14 mouse cellular contexts compared by ENCODE assay signal in the genomic region with DNA sequence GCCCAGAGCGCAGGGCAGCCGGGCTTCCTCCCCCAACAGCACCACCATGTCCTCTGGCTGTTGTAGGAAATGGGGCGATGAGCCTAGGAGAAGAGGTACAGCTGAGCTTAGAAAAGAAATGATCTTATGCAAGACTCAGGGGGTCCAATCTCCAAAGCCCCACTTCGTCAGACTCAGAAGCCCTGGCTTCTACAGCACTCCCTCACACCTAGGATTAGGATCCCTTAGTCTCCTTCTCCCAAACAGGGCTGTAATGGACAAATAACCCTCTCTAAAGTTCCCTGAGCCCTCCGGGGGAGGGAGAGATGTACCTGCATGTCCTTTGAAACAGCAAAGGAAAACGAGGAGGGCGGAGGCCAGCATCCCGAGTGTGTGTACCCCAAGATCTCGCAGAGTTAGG. TPM values are rescaled to one million over a fixed set of nuclear protein-coding genes. Genes with fewer than 3 reads are reported as not detected.
A peak's percentile ranks its signal among the peaks of the same experiment; 100 is the strongest.
DNase-seq lines count a peak whose midpoint lies in the region; ATAC-seq and TF ChIP-seq lines count a peak whose summit lies in the region.
"Had no signal": no experiment of that assay in that cellular context is flagged by ENCODE, and none has a peak within 500 bp of the region (broad histone marks: within the 10 kb centered on the region; RNA-seq: fewer than 3 reads in every experiment).

No protein-coding gene starts in this region.

- DNase-seq in limb, embryonic 10.5 days (ENCODE audit: low spot score) = no peak
- DNase-seq in midbrain, embryonic 10.5 days (ENCODE audit: low spot score) = no peak
- no peak for DNase-seq in stomach, postnatal 0 days (ENCODE audit: low spot score)
- DNase-seq in left cerebral cortex, adult 18-20 months (ENCODE audit: low spot score in 2 of 2) = no peak
- DNase-seq in cerebellum, postnatal 36 days = no peak
- DNase-seq: adrenal gland, postnatal 14 days; cerebellum, postnatal 25 days; kidney, adult 9 months; thymus, postnatal 4 days had no signal

- TF ChIP-seq EP300 in stomach, postnatal 0 days (optimal IDR thresholded peaks at IDR 0.05) = no peak

- peaks cover 98% of the 10 kb centered on the region for H3K27me3 ChIP-seq in limb, embryonic 12.5 days
- H3K27me3 ChIP-seq in limb, embryonic 10.5 days (ENCODE audit: low read depth, poor library complexity, severe bottlenecking) = peaks cover 100% of the 10 kb centered on the region
- H3K27me3 ChIP-seq in forebrain, embryonic 15.5 days = peaks cover 84% of the 10 kb centered on the region
- H3K27me3 ChIP-seq in midbrain, embryonic 10.5 days (ENCODE audit: low read depth, poor library complexity, severe bottlenecking) = peaks cover 100% of the 10 kb centered on the region
- peaks cover 23% of the 10 kb centered on the region for H3K27me3 ChIP-seq in stomach, postnatal 0 days (ENCODE audit: control insufficient read depth, insufficient read depth, low read length)

- ATAC-seq in limb, embryonic 12.5 days (ENCODE audit: insufficient number of reproducible peaks, insufficient read depth, low FRiP score, low TSS enrichment, low read depth) = no peak
- ATAC-seq in forebrain, embryonic 15.5 days (replicated peaks) = no peak
- no peak for ATAC-seq in stomach, postnatal 0 days (ENCODE audit: low FRiP score, low TSS enrichment)
- ATAC-seq: lung, postnatal 0 days had no signal

- H3K36me3 ChIP-seq in limb, embryonic 12.5 days = no peaks in the 10 kb centered on the region
- no peaks in the 10 kb centered on the region for H3K36me3 ChIP-seq in limb, embryonic 10.5 days
- no peaks in the 10 kb centered on the region for H3K36me3 ChIP-seq in forebrain, embryonic 15.5 days
- no peaks in the 10 kb centered on the region for H3K36me3 ChIP-seq in midbrain, embryonic 10.5 days
- H3K36me3 ChIP-seq in stomach, postnatal 0 days (ENCODE audit: control insufficient read depth, insufficient read depth, low read length) = no peaks in the 10 kb centered on the region
- H3K36me3 ChIP-seq: G1E had no signal

- no peaks in the 10 kb centered on the region; the same call in 1 of the 2 replicates for H3K9me3 ChIP-seq in limb, embryonic 12.5 days
- no peaks in the 10 kb centered on the region for H3K9me3 ChIP-seq in limb, embryonic 10.5 days (replicated peaks)
- H3K9me3 ChIP-seq in forebrain, embryonic 15.5 days = no peaks in the 10 kb centered on the region
- 0 out of 2 replicates have a peak, but pooled peaks cover 2% of the 10 kb centered on the region for H3K9me3 ChIP-seq in midbrain, embryonic 10.5 days (replicated peaks)
- H3K9me3 ChIP-seq in stomach, postnatal 0 days (ENCODE audit: control insufficient read depth, low read length) = no peaks in the 10 kb centered on the region
- H3K9me3 ChIP-seq: G1E had no signal

- no peak overlapping the region for H3K27ac ChIP-seq in limb, embryonic 12.5 days
- no peak overlapping the region for H3K27ac ChIP-seq in limb, embryonic 10.5 days
- H3K27ac ChIP-seq in forebrain, embryonic 15.5 days (replicated peaks) = no peak overlapping the region
- H3K27ac ChIP-seq in midbrain, embryonic 10.5 days (replicated peaks) = peak overlapping the region; percentile 52
- H3K27ac ChIP-seq in stomach, postnatal 0 days (replicated peaks) = no peak overlapping the region

- no peak overlapping the region for H3K9ac ChIP-seq in limb, embryonic 12.5 days (replicated peaks)
- H3K9ac ChIP-seq in forebrain, embryonic 15.5 days (replicated peaks) = no peak overlapping the region
- no peak overlapping the region for H3K9ac ChIP-seq in stomach, postnatal 0 days (ENCODE audit: low read length)

- 2% methylated on average over 9 of the region's 9 CpGs for WGBS in limb, embryonic 12.5 days
- 0% methylated on average over 9 of the region's 9 CpGs for WGBS in limb, embryonic 10.5 days
- 2% methylated on average over 9 of the region's 9 CpGs for WGBS in forebrain, embryonic 15.5 days
- 2% methylated on average over 9 of the region's 9 CpGs for WGBS in midbrain, embryonic 10.5 days
- WGBS in stomach, postnatal 0 days = 1% methylated on average over 9 of the region's 9 CpGs

- H3K4me1 ChIP-seq in limb, embryonic 12.5 days (replicated peaks) = peaks cover 14% of the 10 kb centered on the region
- peaks cover 21% of the 10 kb centered on the region for H3K4me1 ChIP-seq in limb, embryonic 10.5 days
- peaks cover 27% of the 10 kb centered on the region for H3K4me1 ChIP-seq in forebrain, embryonic 15.5 days
- peaks cover 45% of the 10 kb centered on the region for H3K4me1 ChIP-seq in midbrain, embryonic 10.5 days
- H3K4me1 ChIP-seq in stomach, postnatal 0 days (replicated peaks; ENCODE audit: control insufficient read depth, insufficient read depth) = 0 out of 2 replicates have a peak, but pooled peaks cover 2% of the 10 kb centered on the region

- H3K4me2 ChIP-seq in limb, embryonic 12.5 days = peak overlapping the region; percentile 36; the same call in 1 of the 2 replicates
- peak overlapping the region; percentile 45 for H3K4me2 ChIP-seq in forebrain, embryonic 15.5 days (replicated peaks)
- no peak overlapping the region; the same call in 1 of the 2 replicates for H3K4me2 ChIP-seq in stomach, postnatal 0 days (replicated peaks; ENCODE audit: low read depth)

- no peak for TF ChIP-seq CTCF in stomach, postnatal 0 days (IDR thresholded peaks at IDR 0.05; ENCODE audit: low read depth)

- H3K4me3 ChIP-seq in limb, embryonic 12.5 days (replicated peaks) = peak overlapping the region; percentile 22; the same call in 1 of the 2 replicates
- H3K4me3 ChIP-seq in limb, embryonic 10.5 days = no peak overlapping the region
- peak overlapping the region; percentile 20 for H3K4me3 ChIP-seq in forebrain, embryonic 15.5 days
- peak overlapping the region; percentile 48 for H3K4me3 ChIP-seq in midbrain, embryonic 10.5 days
- 0 out of 2 replicates have a peak overlapping the region, but pooled peaks have one; percentile 6 for H3K4me3 ChIP-seq in stomach, postnatal 0 days (ENCODE audit: low read depth, low read length)

RNA-seq across cellular contexts. Expression of gene Kirrel2, which starts 1.0 kb away (rescaled TPM):
- 0.29 and 0.65 TPM in 2 replicates for polyA plus RNA-seq in limb, embryonic 12.5 days (2016; fragmentation: Nextera tagmentation; extraction: Ambion mirVana)
- polyA plus RNA-seq in limb, embryonic 10.5 days (2016; fragmentation: Nextera tagmentation; extraction: Ambion mirVana) = not detected in 2 replicates
- polyA plus RNA-seq in forebrain, embryonic 15.5 days (2015; fragmentation: Nextera tagmentation; extraction: Ambion mirVana) = 0.20 and 0.47 TPM in 2 replicates
- 1.7 and 1.9 TPM in 2 replicates for polyA plus RNA-seq in midbrain, embryonic 10.5 days (2016; fragmentation: Nextera tagmentation; extraction: Ambion mirVana)
- 0.18 TPM in 2 replicates for polyA plus RNA-seq in stomach, postnatal 0 days (2015; fragmentation: Nextera tagmentation; extraction: Ambion mirVana)
- 1 to 10 TPM; 8.2 to 8.3 TPM for total RNA-seq in left cerebral cortex, adult 18-20 months (2021)
- total RNA-seq: adrenal gland, postnatal 14 days; G1E; gastrocnemius, adult 18-20 months had no signal
- polyA plus RNA-seq: G1E; lung, postnatal 0 days had no signal

RNA-seq across cellular contexts. Expression of gene Nphs1, which starts 1.6 kb away (rescaled TPM):
- 0.10 TPM in 1 of 2 replicates, not detected in the other for polyA plus RNA-seq in limb, embryonic 12.5 days (2016; fragmentation: Nextera tagmentation; extraction: Ambion mirVana)
- polyA plus RNA-seq in limb, embryonic 10.5 days (2016; fragmentation: Nextera tagmentation; extraction: Ambion mirVana) = not detected in 2 replicates
- polyA plus RNA-seq in forebrain, embryonic 15.5 days (2015; fragmentation: Nextera tagmentation; extraction: Ambion mirVana) = 0.23 TPM in 1 of 2 replicates, not detected in the other
- 0.16 and 0.23 TPM in 2 replicates for polyA plus RNA-seq in midbrain, embryonic 10.5 days (2016; fragmentation: Nextera tagmentation; extraction: Ambion mirVana)
- polyA plus RNA-seq in stomach, postnatal 0 days (2015; fragmentation: Nextera tagmentation; extraction: Ambion mirVana) = 0.16 and 0.25 TPM in 2 replicates
- under 1 TPM; 0.44 to 0.52 TPM for total RNA-seq in left cerebral cortex, adult 18-20 months (2021)
- total RNA-seq: adrenal gland, postnatal 14 days; gastrocnemius, adult 18-20 months had no signal
- polyA plus RNA-seq: G1E had no signal

RNA-seq across cellular contexts. Expression of gene Aplp1, which starts 11.2 kb away (rescaled TPM):
- 32.5 and 33.9 TPM in 2 replicates for polyA plus RNA-seq in limb, embryonic 12.5 days (2016; fragmentation: Nextera tagmentation; extraction: Ambion mirVana)
- polyA plus RNA-seq in limb, embryonic 10.5 days (2016; fragmentation: Nextera tagmentation; extraction: Ambion mirVana) = 8.4 and 13.4 TPM in 2 replicates
- 544 and 608 TPM in 2 replicates for polyA plus RNA-seq in forebrain, embryonic 15.5 days (2015; fragmentation: Nextera tagmentation; extraction: Ambion mirVana)
- polyA plus RNA-seq in midbrain, embryonic 10.5 days (2016; fragmentation: Nextera tagmentation; extraction: Ambion mirVana) = 69.6 and 124 TPM in 2 replicates
- polyA plus RNA-seq in stomach, postnatal 0 days (2015; fragmentation: Nextera tagmentation; extraction: Ambion mirVana) = 21.7 and 24.1 TPM in 2 replicates
- total RNA-seq in left cerebral cortex, adult 18-20 months (2021) = 1,000 to 10,000 TPM; 1,233 to 1,333 TPM
- polyA plus RNA-seq: G1E had no signal

RNA-seq across cellular contexts. Expression of gene Nfkbid, which starts 35.0 kb away (rescaled TPM):
- polyA plus RNA-seq in limb, embryonic 12.5 days (2016; fragmentation: Nextera tagmentation; extraction: Ambion mirVana) = 1.2 and 1.3 TPM in 2 replicates
- 0.55 and 1.2 TPM in 2 replicates for polyA plus RNA-seq in limb, embryonic 10.5 days (2016; fragmentation: Nextera tagmentation; extraction: Ambion mirVana)
- 1.9 TPM in 2 replicates for polyA plus RNA-seq in forebrain, embryonic 15.5 days (2015; fragmentation: Nextera tagmentation; extraction: Ambion mirVana)
- polyA plus RNA-seq in midbrain, embryonic 10.5 days (2016; fragmentation: Nextera tagmentation; extraction: Ambion mirVana) = 1.4 and 1.5 TPM in 2 replicates
- 1.1 TPM in 2 replicates for polyA plus RNA-seq in stomach, postnatal 0 days (2015; fragmentation: Nextera tagmentation; extraction: Ambion mirVana)
- 1 to 10 TPM; 3.9 to 4.1 TPM for total RNA-seq in left cerebral cortex, adult 18-20 months (2021)

RNA-seq across cellular contexts. Expression of gene Hcst, which starts 36.8 kb away (rescaled TPM):
- 0.77 TPM in 1 of 2 replicates, not detected in the other for polyA plus RNA-seq in limb, embryonic 12.5 days (2016; fragmentation: Nextera tagmentation; extraction: Ambion mirVana)
- not detected in 2 replicates for polyA plus RNA-seq in limb, embryonic 10.5 days (2016; fragmentation: Nextera tagmentation; extraction: Ambion mirVana)
- polyA plus RNA-seq in forebrain, embryonic 15.5 days (2015; fragmentation: Nextera tagmentation; extraction: Ambion mirVana) = not detected in 2 replicates
- 0.35 TPM in 1 of 2 replicates, not detected in the other for polyA plus RNA-seq in midbrain, embryonic 10.5 days (2016; fragmentation: Nextera tagmentation; extraction: Ambion mirVana)
- polyA plus RNA-seq in stomach, postnatal 0 days (2015; fragmentation: Nextera tagmentation; extraction: Ambion mirVana) = 3.2 and 3.7 TPM in 2 replicates
- 1 to 10 TPM in 1 of 2 experiments, not detected in 1; 1.8 TPM for total RNA-seq in left cerebral cortex, adult 18-20 months (2021)
- total RNA-seq: adrenal gland, postnatal 14 days; gastrocnemius, adult 18-20 months had no signal
